Mouse (Mus musculus) layer of hippocampus, adult 9-10 months (tissue): ENCODE measurements around the gene H2afj.

Source experiments
- DNase-seq: peaks from one replicate; pipeline ENCODE4 v3.0.0; 2022; ENCODE audit warnings: low spot score

H2afj gene

GRCm38 (mm10) chr6:136805409-136805775 lies 2.7 kb upstream of the H2afj start:
- no peak for DNase-seq

GRCm38 (mm10) chr6:136806819-136807218 lies 1.2 kb upstream of the H2afj start:
- DNase-seq, result no peak

- DNase-seq, result no peak
These were observed 540 bp upstream of the H2afj start for GRCm38 (mm10) chr6:136807395-136808013.

GRCm38 (mm10) chr6:136808631-136809046 lies 595 bp downstream of the H2afj start:
- DNase-seq, result no peak

DNA sequence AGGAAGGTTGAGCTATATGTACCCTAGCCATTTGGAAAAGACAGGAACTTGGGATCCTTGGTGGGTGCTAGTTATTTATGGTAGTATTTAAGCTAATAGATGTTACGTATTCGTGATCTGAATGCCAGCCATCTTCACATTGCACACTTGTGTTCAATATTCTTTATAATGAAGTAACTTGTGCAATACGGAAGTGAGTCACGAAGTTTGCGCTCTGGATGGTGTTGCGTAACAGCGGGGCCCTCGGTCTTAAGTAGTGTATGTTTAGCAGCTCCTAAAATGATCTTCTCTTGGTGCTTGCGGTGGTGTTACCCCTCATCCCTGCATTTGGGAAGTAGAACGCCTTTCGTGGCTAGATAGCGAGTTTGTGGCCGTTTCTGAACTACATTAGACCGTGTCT lies 1.0 kb downstream of the H2afj start:
- no peak for DNase-seq

DNA sequence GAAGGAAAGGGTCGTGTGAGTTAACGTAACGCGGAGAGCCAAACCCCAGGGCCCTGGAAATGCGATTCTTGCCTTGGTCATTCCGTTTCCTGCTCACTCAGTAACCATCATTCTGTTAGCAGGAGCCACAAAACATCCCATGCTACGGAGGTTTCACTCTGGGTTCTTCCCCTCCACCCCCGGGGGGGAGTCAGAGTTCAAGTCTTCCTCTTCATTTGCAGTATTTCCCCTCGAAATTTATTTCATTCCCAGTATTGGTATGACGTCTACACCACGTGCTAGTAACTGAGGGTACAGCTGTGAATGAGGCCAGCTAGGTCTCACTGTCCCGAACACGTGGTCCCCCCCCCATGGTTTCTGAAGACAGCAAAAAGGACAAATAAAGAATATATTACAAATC lies 1.6 kb downstream of the H2afj start:
- DNase-seq, result no peak

DNA sequence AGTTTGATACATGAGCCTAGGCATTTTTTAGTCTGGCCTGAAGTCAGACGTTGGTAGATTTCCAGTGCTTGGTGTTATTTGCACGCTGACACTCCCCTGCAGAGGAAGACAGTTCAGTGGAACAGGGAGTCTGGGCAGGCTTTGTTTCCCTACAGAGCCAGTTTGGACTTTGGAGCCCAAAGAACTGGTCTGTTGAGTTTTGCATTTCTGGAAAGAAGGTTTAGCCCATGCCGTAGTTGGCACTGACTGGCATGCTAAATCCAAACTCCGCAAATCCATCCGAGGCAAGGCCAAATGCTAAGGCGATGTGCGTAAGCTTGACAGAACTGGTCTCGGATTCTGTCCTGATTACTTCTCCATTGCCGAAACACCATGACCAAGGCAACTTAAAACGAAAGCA lies 3.2 kb downstream of the H2afj start:
- DNase-seq, result no peak

- DNase-seq, result no peak
These were observed 5.1 kb downstream of the H2afj start for GRCm38 (mm10) chr6:136813117-136813516.

- DNase-seq, result no peak
These were observed 7.3 kb downstream of the H2afj start for GRCm38 (mm10) chr6:136815381-136815780.

GRCm38 (mm10) chr6:136816826-136817225 lies 8.8 kb downstream of the H2afj start:
- DNase-seq, result no peak

- DNase-seq, result no peak
These were observed 9.5 kb downstream of the H2afj start for GRCm38 (mm10) chr6:136817549-136817948.

- no peak for DNase-seq
These were observed 12.3 kb downstream of the H2afj start for GRCm38 (mm10) chr6:136820381-136820780.

DNA sequence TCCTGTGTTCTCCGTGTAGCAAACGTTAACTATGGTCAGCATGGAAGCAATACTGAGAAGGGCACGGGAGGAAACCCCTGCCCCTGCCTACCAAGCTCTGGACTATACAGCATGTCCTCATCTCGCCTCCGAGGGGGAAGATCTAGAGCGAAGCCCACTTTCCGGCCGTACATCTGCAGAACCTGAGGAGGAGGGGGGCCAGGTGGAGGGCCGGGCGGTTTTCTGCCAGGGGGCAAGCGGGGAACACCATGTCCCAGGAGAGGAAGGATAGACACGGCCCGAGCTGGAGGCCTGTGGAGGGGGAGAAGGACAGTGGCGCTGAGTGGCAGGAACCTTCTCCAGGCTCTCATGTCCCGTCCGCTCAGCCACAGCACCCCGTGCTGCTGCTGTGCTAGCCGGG lies 13.0 kb downstream of the H2afj start:
- DNase-seq, result no peak

DNA sequence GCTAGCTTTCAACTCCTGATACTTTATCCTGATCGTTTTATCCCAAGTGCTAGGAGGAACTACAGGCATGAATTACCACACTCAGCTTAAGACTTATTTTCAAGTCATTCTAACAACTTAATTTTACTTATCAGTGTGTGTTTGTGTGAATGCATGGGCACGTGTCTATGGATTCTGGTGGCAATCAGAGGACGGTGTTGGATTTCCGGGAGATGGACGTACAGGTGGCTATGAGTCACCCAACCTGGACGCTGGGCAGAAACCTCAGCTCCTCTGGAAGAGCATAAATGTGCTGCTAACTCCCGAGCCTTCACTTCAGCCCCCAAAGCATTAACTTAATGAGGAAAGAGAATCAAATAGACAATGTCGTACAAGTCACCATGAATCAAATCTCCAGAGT lies 16.9 kb downstream of the H2afj start:
- DNase-seq, result no peak

- no peak for DNase-seq
These were observed 19.1 kb downstream of the H2afj start for GRCm38 (mm10) chr6:136827116-136827515.

DNA sequence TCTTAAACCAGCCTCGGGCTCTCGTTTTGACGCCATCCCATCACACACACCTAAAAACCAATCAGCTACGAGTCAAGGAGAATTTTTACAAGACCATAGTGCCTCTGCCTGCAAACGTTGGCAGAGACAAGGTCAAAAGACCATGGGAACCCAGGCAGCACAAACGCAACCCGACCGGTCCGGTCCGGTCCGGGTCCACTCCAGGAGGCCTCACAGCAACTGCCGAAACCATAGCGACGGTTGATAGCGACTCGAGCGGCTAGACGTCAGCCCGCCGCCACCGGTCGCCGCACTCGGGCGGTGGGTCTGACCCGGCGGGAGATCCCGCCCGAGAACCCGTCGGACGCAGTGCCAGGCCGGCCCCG lies 19.5 kb downstream of the H2afj start, which contains the start of gene BC049715:
BC049715 (plus strand) TSS at position 111 of the 365 bp plus-strand sequence.
- no peak for DNase-seq

DNA sequence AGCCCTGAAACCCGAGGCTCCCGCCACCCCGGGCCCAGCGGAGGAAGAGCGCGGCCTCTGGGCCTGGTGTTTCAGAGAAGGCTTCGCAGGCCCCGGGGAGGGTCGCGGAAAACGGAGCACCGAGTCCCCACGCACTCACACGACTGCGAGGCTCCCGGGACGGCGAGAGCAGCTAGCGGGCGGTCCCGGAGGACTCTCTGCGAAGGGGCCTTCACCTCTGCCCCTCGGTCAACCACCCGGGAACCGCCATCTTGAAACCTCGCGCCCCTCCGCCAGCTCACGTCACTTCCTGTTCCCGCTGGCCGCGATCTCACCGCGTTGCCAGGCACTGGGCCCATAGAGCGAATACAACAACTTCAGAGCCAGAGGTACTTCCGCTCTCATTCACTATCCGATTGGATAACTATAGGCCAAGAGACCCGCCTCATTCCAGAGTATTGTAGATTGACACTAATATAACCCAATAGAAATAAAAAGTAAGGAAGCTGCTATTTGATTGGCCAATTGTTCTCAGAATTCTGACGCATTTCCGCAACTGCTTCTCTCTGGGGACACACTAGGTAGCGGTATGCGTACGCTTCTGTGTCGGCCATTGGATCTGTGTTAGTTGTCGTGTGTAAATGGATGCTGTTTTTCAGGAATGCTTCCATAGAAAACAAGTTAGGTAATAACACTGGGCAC lies 20.0 kb downstream of the H2afj start, which contains the start of gene Wbp11:
Wbp11 (minus strand) TSS at position 353 of the 681 bp plus-strand sequence.
- DNase-seq, result peak; percentile 97

DNA sequence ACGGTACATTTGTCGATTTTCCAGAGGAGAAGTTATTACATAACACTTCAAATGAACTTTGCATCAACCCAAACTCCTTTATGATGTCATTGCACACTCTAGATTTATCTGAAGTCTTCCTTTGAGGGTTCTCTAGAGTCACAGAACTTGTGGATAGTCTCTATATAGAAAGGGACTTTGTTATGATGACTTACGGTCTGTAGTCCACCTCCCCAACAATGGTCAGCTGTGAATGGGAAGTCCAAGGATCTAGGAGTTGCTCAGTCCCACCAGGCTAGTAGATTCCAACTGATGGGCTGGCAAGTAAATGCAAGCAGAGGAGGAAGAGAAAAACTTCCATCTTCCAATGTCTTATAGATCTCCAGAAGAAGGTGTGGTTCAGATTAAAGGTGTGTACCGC lies 20.6 kb downstream of the H2afj start:
- DNase-seq, result no peak

- no peak for DNase-seq
These were observed 23.7 kb downstream of the H2afj start for GRCm38 (mm10) chr6:136831712-136832111.

- DNase-seq, result no peak
These were observed 27.3 kb downstream of the H2afj start, which contains the start of gene Smco3 for GRCm38 (mm10) chr6:136835352-136835751. Smco3 (minus strand) TSS chr6:136835452.

GRCm38 (mm10) chr6:136837323-136837722 lies 29.3 kb downstream of the H2afj start:
- no peak for DNase-seq

DNA sequence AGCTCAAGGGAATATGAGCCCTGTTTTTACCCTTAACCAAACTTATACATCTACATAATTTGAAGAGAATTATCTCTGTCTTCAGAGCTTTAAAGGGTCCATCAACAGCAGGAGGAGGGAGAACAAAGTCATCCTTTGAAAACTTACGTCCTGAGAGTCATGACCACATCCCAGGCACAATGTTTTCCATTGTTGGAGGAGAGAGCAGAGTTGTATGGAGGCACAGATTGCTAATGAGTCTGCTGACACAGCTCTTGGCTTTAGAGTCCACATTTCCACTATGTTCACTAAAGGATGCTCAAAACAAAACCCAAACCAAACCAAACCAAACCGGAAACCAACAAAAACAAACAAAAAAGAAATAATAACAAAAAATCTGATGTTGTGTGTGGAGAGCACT lies 36.9 kb downstream of the H2afj start:
- no peak for DNase-seq

DNA sequence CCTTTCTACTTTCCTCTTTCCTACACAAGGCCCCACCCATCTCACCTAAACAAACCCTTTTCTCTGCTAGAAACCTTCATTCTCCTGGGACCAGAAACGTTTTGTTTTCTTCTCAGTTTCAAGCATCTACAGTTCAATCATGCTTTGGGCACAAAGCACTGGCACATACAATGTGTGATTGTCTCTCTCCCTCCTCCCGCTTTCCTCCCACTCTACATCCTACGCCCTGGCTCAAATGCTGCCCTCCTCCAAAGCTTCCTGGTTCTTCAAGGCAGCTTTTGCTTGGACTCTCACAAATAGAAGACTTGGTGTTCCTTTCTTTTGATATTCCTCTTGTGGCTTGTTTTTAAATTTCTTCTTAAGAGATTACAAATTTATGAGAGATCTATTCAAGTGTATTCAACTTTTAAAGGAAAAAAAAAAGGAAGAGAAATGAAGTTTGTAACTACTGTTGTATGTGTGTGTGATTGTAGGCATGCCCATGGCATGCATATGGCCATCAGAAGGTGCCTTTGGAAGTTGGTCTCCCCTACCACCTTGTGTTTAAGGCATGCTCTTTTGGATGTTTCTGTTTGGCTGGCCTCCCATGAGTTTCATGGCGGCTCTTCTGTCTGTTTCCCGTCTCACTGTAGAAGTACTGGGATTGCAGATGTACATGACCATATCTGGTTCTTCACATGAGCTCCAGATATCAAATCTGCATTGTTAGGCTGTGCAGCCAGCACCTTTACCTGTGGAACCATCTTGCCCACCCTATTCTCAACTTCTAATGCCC lies 37.8 kb downstream of the H2afj start:
- no peak for DNase-seq
